Mouse (Mus musculus) layer of hippocampus, adult 2 months (tissue): ENCODE measurements around the gene Tnfsf12. TPM values are rescaled to one million over a fixed set of nuclear protein-coding genes. Genes with fewer than 3 reads are reported as not detected.

Experiments used
- DNase-seq, 2 experiments: peaks; one replicate each; pipeline ENCODE4 v3.0.0; 2022; ENCODE audit warnings: low spot score in 2 of 2
- H3K27ac ChIP-seq: fragments of 200-600 bp; 2 replicates; pipeline ENCODE4 v1.8.1; 2022
- H3K4me3 ChIP-seq: fragments of 200-600 bp; 2 replicates; pipeline ENCODE4 v1.8.1; 2022; ENCODE audit warnings: mild to moderate bottlenecking
- CTCF ChIP-seq: fragments of 200-600 bp; conservative IDR thresholded peaks from 2 replicates; pipeline ENCODE4 v1.8.1; 2022; ENCODE audit warnings: antibody characterized with exemption, mild to moderate bottlenecking, moderate library complexity
- total RNA-seq, 2 experiments: library from RNA; stranded (reverse); gene quantifications; 2 replicates each; pipeline ENCODE4 v1.2.3; 2021

Gene Tnfsf12
- total RNA-seq, 2 experiments from 2014 or later = 8.9 to 9.6 TPM

GRCm38 (mm10) chr11:69665457-69665960, 30.1 kb downstream of the Tnfsf12 start:
- peak overlapping the region; percentile 65; the same call in 1 of the 2 replicates for H3K27ac ChIP-seq
- H3K4me3 ChIP-seq = peak overlapping the region; percentile 17
- no peak for DNase-seq
- no peak for TF ChIP-seq CTCF

DNA sequence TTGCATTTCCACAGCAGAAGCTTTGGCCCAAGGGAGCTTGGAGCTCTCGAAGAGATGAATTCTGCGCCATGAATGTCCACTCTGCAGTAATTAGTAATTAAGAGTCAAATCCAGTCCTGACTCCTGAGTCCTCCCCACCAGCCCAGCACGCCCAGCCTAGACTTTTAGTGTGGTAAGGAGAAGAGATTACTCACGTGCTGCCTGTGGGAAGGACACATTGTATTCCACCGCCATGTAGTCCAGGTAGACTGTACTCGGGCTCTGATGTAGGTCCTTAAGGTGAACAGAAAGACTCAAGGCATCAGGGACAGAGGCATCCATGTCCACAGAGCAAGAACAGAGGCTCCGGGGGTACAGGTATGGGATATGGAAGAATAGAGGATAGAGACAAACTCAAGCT, 30.8 kb downstream of the Tnfsf12 start:
- no peak overlapping the region for H3K4me3 ChIP-seq
- no peak overlapping the region; the same call in 1 of the 2 replicates for H3K27ac ChIP-seq
- no peak for DNase-seq
- no peak for TF ChIP-seq CTCF

- no peak for TF ChIP-seq CTCF
- Histone ChIP-seq H3K4me3 (no peak overlapping the region), H3K27ac (peak overlapping the region; percentile 100)
- no peak for DNase-seq
Observed at GRCm38 (mm10) chr11:69663795-69664194, 31.9 kb downstream of the Tnfsf12 start.

DNA sequence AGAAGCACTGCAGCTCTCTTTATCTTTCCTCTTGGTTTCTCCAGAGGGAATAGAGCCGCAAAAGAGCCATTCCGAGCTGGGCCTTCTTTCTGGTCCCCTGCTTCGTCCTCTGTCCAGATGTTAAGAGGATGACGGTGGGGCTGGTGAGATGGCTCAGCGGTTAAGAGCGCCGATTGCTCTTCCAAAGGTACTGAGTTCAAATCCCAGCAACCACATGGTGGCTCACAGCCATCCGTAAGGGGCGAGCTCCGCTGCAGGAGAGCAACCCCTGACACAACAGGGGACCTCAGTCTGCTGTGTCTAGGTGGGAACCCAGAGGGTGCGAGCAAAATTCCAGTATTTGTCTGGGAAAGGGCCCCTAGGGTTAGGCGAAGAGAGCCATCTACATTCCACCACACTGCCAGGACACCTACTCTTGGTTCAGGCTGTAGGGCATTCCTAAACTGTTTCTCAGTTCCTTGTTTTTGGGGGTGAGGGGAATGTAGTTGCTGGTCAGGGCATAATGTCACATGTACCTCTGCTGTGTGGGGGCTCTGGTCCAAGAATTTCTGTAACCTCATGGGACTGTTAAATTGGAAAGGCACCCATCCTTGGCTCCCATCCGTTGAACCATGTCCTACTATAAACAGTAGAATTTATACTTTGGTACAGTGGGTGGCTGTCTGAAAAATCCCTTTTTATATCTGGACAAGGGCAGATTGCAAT, 32.5 kb downstream of the Tnfsf12 start:
- no peak for DNase-seq
- no peak for TF ChIP-seq CTCF
- H3K4me3 ChIP-seq = peak overlapping the region; percentile 76
- H3K27ac ChIP-seq = peak overlapping the region; percentile 100

DNA sequence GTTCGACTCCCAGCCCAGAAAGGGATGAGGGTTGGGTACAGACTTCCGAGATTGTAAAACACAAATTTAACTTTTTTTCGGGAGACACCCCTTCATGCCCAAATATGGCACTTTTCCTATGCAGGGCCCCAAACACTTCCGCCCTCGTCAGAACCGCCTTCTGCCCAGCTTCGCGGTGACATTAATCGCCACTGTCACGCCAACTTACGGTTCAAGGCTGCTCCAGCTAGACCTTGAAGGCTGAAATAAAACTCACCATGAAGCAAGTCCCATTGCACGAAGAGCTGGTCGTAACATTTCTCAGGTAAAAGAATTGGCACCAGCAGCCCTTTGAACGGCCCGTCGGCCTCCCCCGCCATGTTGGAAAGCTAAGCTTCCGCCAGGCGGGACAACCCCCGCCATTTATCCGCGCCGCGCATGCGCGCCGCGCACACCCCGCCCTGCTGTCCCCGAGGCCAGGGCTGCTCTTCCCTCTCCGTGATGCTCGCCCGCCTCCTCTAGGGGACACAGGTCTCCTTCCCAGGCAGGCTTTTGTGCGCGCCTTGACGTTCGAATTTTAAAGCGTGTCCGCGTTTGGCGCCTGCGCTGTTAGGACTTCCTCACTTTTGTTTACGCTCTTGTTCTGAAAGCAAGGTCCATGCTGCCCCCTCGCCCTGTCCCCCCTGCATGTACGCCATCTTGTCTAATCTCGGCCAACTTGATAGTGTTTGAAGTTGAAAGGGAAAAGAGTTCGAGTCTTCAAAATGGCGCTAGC, 33.3 kb downstream of the Tnfsf12 start, which contains the start of gene Mpdu1:
Mpdu1 (minus strand) TSS at position 430 of the 754 bp plus-strand sequence.
- TF ChIP-seq CTCF = peak; percentile 71
- DNase-seq = peak; percentile 92 to 95
- H3K27ac ChIP-seq = peak within 1 kb of the TSS; percentile 100
- H3K4me3 ChIP-seq = peak within 1 kb of the TSS; percentile 76

GRCm38 (mm10) chr11:69661221-69661881, 34.3 kb downstream of the Tnfsf12 start:
- no peak for DNase-seq
- TF ChIP-seq CTCF = no peak
- Histone ChIP-seq H3K27ac (peak overlapping the region; percentile 100), H3K4me3 (peak overlapping the region; percentile 76)

DNA sequence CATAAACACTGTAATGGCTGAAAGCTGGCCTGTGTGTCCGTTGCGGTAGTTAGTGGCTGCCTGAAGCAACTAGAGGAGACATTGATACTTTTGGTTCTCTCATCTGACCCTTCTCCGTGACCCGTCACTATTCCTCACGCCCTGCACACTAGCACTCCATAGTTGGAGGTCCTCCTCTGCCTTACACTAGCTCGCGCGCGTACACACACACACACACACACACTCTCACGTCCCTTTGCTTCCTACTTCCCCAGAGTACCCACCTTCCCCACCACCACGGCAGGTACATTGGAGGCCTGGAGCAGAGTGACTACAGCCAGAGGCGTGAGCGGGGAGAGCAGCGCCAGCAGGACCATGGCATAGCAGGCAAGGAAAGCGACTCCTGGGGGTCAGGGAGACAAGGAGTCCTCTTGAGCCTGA, 38.2 kb downstream of the Tnfsf12 start:
- no peak for DNase-seq
- Histone ChIP-seq H3K4me3 (no peak overlapping the region), H3K27ac (no peak overlapping the region)
- TF ChIP-seq CTCF = no peak

DNA sequence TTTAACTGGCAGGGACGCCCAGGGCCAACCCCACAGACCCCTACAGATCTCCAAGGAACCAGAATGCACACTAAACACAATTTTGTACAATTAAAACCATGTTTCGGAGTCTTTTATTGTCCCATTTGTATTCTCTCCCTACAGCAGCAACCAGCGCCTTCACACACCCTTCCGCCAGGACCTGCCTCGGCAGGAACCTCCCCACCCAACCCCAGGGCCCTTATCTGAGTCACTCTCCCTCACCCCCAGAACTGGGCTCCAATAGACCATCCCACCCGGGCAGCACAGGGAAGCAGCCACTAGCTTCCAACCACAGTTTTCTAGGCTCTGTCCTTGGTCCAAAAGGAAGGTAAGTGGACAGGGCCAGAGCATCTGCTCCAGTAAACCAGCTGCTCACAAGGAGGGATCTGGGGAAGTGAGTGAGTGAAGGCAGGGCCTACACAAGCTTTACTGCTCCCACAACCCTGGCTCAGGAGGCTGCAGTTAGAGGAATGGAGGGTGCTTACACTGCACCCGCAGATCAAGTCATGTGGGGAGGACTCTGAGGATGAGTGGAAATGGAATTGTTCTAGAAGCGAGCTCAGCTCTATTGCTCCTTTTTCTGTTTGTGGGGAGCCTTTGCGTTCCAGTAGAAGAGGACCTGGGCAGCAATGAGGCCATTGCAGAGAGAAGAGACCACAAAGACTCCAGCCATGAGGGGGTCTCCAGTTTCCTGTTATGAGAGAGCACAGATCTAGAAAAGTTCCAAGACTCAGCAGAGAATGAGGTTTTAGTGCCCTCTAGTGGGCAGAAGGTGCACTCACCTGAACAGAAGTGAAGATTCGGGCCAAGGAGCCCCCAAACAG, 38.8 kb downstream of the Tnfsf12 start:
- H3K27ac ChIP-seq = no peak overlapping the region
- no peak for DNase-seq

DNA sequence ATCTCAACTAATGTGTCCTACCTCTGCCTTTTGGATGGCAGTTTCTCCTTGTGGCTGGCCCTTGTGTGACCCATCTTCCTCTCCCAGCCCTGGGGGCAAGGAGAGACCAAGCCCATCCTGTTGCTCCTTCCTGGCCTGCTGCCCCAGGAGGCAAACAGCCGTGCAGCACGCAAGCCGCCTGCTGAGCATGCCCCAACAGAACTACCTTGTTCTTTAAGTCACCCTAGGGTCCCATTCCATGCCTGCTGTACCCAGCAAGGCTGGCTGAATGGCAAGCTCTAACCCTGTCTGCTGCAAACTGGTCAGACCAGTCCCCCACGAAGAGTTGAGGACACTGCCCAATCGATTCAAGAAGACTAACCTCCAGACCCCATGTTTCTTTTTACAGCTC, 39.6 kb downstream of the Tnfsf12 start:
- DNase-seq = no peak
- H3K4me3 ChIP-seq = no peak overlapping the region
- H3K27ac ChIP-seq = no peak overlapping the region
- no peak for TF ChIP-seq CTCF

More for the DNA sequence above, 38.8 kb downstream of the Tnfsf12 start:
- peak; percentile 94 for TF ChIP-seq CTCF
- no peak overlapping the region for H3K4me3 ChIP-seq

- Histone ChIP-seq H3K4me3 (peak within 1 kb of the TSS; percentile 19; the same call in 1 of the 2 replicates), H3K27ac (peak within 1 kb of the TSS; percentile 43)
- TF ChIP-seq CTCF = peak; percentile 97
- DNase-seq = peak; percentile 51 to 73
Observed at GRCm38 (mm10) chr11:69655264-69656064, 40.2 kb downstream of the Tnfsf12 start, which contains the start of gene Sox15. TSS of gene Sox15 (plus strand) at chr11:69655314.

DNA sequence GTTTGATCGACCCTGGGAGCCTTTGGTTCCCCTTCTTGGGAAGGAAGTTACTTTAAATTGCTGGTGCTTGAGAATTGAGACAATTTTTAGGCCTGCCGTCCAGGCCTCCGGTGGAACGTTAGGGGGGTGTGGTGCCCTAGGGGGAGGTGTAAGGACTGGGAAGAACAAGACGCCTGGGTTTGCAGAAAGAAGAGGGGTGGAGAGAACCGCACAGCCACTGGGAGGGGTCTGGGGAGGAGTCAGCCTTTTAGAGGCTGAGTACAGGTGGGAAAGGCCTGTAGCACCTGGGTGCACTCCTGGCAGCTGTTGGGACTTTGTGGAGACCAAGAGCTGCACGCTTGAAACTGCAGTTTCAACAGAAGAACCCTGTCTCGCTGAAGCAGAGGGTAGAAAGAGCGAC, 40.9 kb downstream of the Tnfsf12 start:
- H3K4me3 ChIP-seq = no peak overlapping the region
- H3K27ac ChIP-seq = no peak overlapping the region
- no peak for TF ChIP-seq CTCF
- no peak for DNase-seq

DNA sequence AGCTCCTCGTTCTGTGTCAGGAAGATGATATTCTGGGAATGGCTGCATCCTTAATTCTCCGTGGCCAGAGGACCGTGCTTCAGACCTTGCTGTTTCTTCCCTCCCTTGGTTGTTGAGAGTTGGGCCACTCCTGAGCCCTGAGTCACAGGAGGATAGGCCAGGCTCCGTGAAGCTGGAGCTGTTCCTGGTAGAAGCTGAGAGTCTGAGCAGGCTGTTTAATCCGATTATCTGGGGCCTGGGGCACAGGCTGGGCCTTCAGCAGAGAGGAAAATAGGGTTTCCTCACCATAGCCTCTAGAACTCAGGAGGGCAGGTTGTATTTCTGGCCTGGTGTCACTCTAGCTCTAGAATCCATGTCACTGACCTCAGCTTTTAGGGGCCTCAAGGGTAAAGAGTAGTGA, 42.2 kb downstream of the Tnfsf12 start:
- no peak for TF ChIP-seq CTCF
- no peak overlapping the region for H3K4me3 ChIP-seq
- DNase-seq = no peak
- H3K27ac ChIP-seq = no peak overlapping the region
